Mouse (Mus musculus): ENCODE measurements around the gene Dmrtc1c2. TPM values are rescaled to one million over a fixed set of nuclear protein-coding genes. Genes with fewer than 3 reads are reported as not detected.

Gene Dmrtc1c2
- not detected in 2 replicates for polyA plus RNA-seq (2015; fragmentation: Nextera tagmentation; extraction: Ambion mirVana)

GRCm38 (mm10) chrX:102854516-102854915, at the start of gene Dmrtc1c2:
Gene Dmrtc1c2 (minus strand): TSS chrX:102854616.

GRCm38 (mm10) chrX:102867871-102868270, 13.5 kb upstream of the Dmrtc1c2 start, which contains the start of gene 1700031F05Rik:
Gene 1700031F05Rik (minus strand): TSS chrX:102867971.

GRCm38 (mm10) chrX:102802663-102803062, 51.8 kb downstream of the Dmrtc1c2 start, which contains the start of gene Dmrtc1c1:
Gene Dmrtc1c1 (plus strand): TSS chrX:102802963.

Other genes with a start within 250 kb of the Dmrtc1c2 start
- 6.5 and 6.8 TPM in 2 replicates for gene Phka1, start 210.4 kb downstream of the Dmrtc1c2 start, polyA plus RNA-seq (2015; fragmentation: Nextera tagmentation; extraction: Ambion mirVana)
- not detected in 2 replicates for gene Gm3880, start 167.6 kb downstream of the Dmrtc1c2 start, polyA plus RNA-seq (2015; fragmentation: Nextera tagmentation; extraction: Ambion mirVana)
- not detected in 2 replicates for gene Gm9112, start 147.0 kb downstream of the Dmrtc1c2 start, polyA plus RNA-seq (2015; fragmentation: Nextera tagmentation; extraction: Ambion mirVana)
- not detected in 2 replicates for gene Dmrtc1b, start 146.8 kb downstream of the Dmrtc1c2 start, polyA plus RNA-seq (2015; fragmentation: Nextera tagmentation; extraction: Ambion mirVana)
- not detected in 2 replicates for gene Dmrtc1c1, start 51.7 kb downstream of the Dmrtc1c2 start, polyA plus RNA-seq (2015; fragmentation: Nextera tagmentation; extraction: Ambion mirVana)
- gene 1700031F05Rik, start 13.4 kb upstream of the Dmrtc1c2 start, polyA plus RNA-seq (2015; fragmentation: Nextera tagmentation; extraction: Ambion mirVana): not detected in 2 replicates
- 2.9 and 3.3 TPM in 2 replicates for gene Dmrtc1a, start 54.1 kb upstream of the Dmrtc1c2 start, polyA plus RNA-seq (2015; fragmentation: Nextera tagmentation; extraction: Ambion mirVana)
- gene 1700011M02Rik, start 54.3 kb upstream of the Dmrtc1c2 start, polyA plus RNA-seq (2015; fragmentation: Nextera tagmentation; extraction: Ambion mirVana): not detected in 2 replicates
- not detected in 2 replicates for gene 1700018G05Rik, start 73.8 kb upstream of the Dmrtc1c2 start, polyA plus RNA-seq (2015; fragmentation: Nextera tagmentation; extraction: Ambion mirVana)